15 mouse cellular contexts compared by ENCODE assay signal in genomic region chr13:24545677-24546076, GRCm38 (mm10).
"Had no signal": no experiment of that assay in that cellular context is flagged by ENCODE, and none has a peak within 500 bp of the region (broad histone marks: within the 10 kb centered on the region; RNA-seq: fewer than 3 reads in every experiment).

No protein-coding gene starts in this region.

- H3K27ac ChIP-seq: liver, embryonic 12.5 days; liver, embryonic 14.5 days; midbrain, embryonic 10.5 days; midbrain, embryonic 12.5 days; neural tube, embryonic 12.5 days; stomach, embryonic 15.5 days; stomach, postnatal 0 days had no signal

- H3K9ac ChIP-seq: liver, embryonic 12.5 days; liver, embryonic 14.5 days; midbrain, embryonic 12.5 days; neural tube, embryonic 12.5 days; stomach, embryonic 15.5 days had no signal

- ATAC-seq: liver, embryonic 12.5 days; midbrain, embryonic 16.5 days had no signal

- H3K36me3 ChIP-seq: liver, embryonic 12.5 days; midbrain, embryonic 10.5 days; midbrain, embryonic 12.5 days; neural tube, embryonic 12.5 days; stomach, embryonic 15.5 days had no signal

- H3K9me3 ChIP-seq: liver, embryonic 12.5 days; midbrain, embryonic 10.5 days; midbrain, embryonic 12.5 days; neural tube, embryonic 12.5 days; stomach, embryonic 15.5 days had no signal

- DNase-seq: lung, postnatal 10 days; lung, postnatal 4 days; midbrain, embryonic 14.5 days; right cerebral cortex, postnatal 14 days; thymus, adult 2 months; thymus, postnatal 25 days; thymus, postnatal 4 days had no signal

- H3K27me3 ChIP-seq: liver, embryonic 12.5 days; midbrain, embryonic 12.5 days; neural tube, embryonic 12.5 days; stomach, embryonic 15.5 days had no signal

- H3K4me3 ChIP-seq: liver, embryonic 12.5 days; midbrain, embryonic 10.5 days; midbrain, embryonic 12.5 days; neural tube, embryonic 12.5 days; stomach, embryonic 15.5 days had no signal

- H3K4me2 ChIP-seq: liver, embryonic 12.5 days; midbrain, embryonic 12.5 days; neural tube, embryonic 12.5 days; stomach, embryonic 15.5 days had no signal

- H3K4me1 ChIP-seq: neural tube, embryonic 12.5 days; stomach, embryonic 15.5 days had no signal
